Mouse (Mus musculus): ENCODE data around the gene Tuba3a. TPM values are rescaled to one million over a fixed set of nuclear protein-coding genes. Genes with fewer than 3 reads are reported as not detected.
"Not testable (repeated sequence)": the region's sequence is repeated elsewhere in the genome, so short reads cannot be mapped to it uniquely, and the experiment has no call there.

Gene Tuba3a
- polyA plus RNA-seq, 1 experiment from 2014 or later, result 0.10 TPM

GRCm38 (mm10) chr6:125312581-125313355 is 26.9 kb upstream of the Tuba3a start:
- Histone ChIP-seq H3K4me3 (ENCODE audit: low read depth, low read length) (peak overlapping the region; percentile 47), H3K4me1 (ENCODE audit: control insufficient read depth, insufficient read depth, low read length) (peaks cover 25% of the 10 kb centered on the region), H3K4me2 (peak overlapping the region; percentile 78), H3K9me3 (replicated peaks; ENCODE audit: control insufficient read depth, low read length) (no peaks in the 10 kb centered on the region), H3K27me3 (ENCODE audit: control insufficient read depth, insufficient read depth, low read length) (no peaks in the 10 kb centered on the region), H3K9ac (ENCODE audit: low read depth, low read length) (peak overlapping the region; percentile 88), H3K27ac (ENCODE audit: low read depth, low read length) (peak overlapping the region; percentile 32), H3K36me3 (ENCODE audit: control insufficient read depth, insufficient read depth, low read length) (0 out of 2 replicates have a peak, but pooled peaks cover 2% of the 10 kb centered on the region)
- no peak for ATAC-seq (replicated peaks; ENCODE audit: insufficient number of reproducible peaks, low FRiP score, low TSS enrichment)
- 52% methylated on average over 22 of the region's 22 CpGs for WGBS (ENCODE audit: insufficient replicate concordance)

GRCm38 (mm10) chr6:125312171-125312570 is 26.3 kb upstream of the Tuba3a start:
- H3K27me3 ChIP-seq (ENCODE audit: control insufficient read depth, insufficient read depth, low read length), result no peaks in the 10 kb centered on the region
- H3K9ac ChIP-seq (ENCODE audit: low read depth, low read length), result no peak overlapping the region
- H3K9me3 ChIP-seq (replicated peaks; ENCODE audit: control insufficient read depth, low read length), result no peaks in the 10 kb centered on the region
- no peak for ATAC-seq (replicated peaks; ENCODE audit: insufficient number of reproducible peaks, low FRiP score, low TSS enrichment)
- peaks cover 22% of the 10 kb centered on the region for H3K4me1 ChIP-seq (ENCODE audit: control insufficient read depth, insufficient read depth, low read length)
- H3K36me3 ChIP-seq (ENCODE audit: control insufficient read depth, insufficient read depth, low read length), result 0 out of 2 replicates have a peak, but pooled peaks cover 2% of the 10 kb centered on the region
- no peak overlapping the region for H3K27ac ChIP-seq (ENCODE audit: low read depth, low read length)
- peak overlapping the region; percentile 78 for H3K4me2 ChIP-seq
- WGBS (ENCODE audit: insufficient replicate concordance), result 77% methylated on average over 9 of the region's 9 CpGs
- peak overlapping the region; percentile 47 for H3K4me3 ChIP-seq (ENCODE audit: low read depth, low read length)

- ATAC-seq (replicated peaks; ENCODE audit: insufficient number of reproducible peaks, low FRiP score, low TSS enrichment), result no peak
- 29% methylated on average over 5 of the region's 5 CpGs for WGBS (ENCODE audit: insufficient replicate concordance)
- Histone ChIP-seq H3K4me2 (peak overlapping the region; percentile 6), H3K9ac (ENCODE audit: low read depth, low read length) (no peak overlapping the region), H3K4me1 (ENCODE audit: control insufficient read depth, insufficient read depth, low read length) (peaks cover 21% of the 10 kb centered on the region), H3K4me3 (ENCODE audit: low read depth, low read length) (no peak overlapping the region), H3K27ac (ENCODE audit: low read depth, low read length) (no peak overlapping the region), H3K27me3 (ENCODE audit: control insufficient read depth, insufficient read depth, low read length) (no peaks in the 10 kb centered on the region), H3K36me3 (ENCODE audit: control insufficient read depth, insufficient read depth, low read length) (peaks cover 6% of the 10 kb centered on the region), H3K9me3 (replicated peaks; ENCODE audit: control insufficient read depth, low read length) (no peaks in the 10 kb centered on the region)
Observed at GRCm38 (mm10) chr6:125309406-125309805, 23.6 kb upstream of the Tuba3a start.

- Histone ChIP-seq H3K9ac (ENCODE audit: low read depth, low read length) (no peak overlapping the region), H3K4me3 (ENCODE audit: low read depth, low read length) (no peak overlapping the region), H3K27ac (ENCODE audit: low read depth, low read length) (no peak overlapping the region), H3K27me3 (ENCODE audit: control insufficient read depth, insufficient read depth, low read length) (no peaks in the 10 kb centered on the region), H3K4me2 (peak overlapping the region; percentile 6), H3K9me3 (replicated peaks; ENCODE audit: control insufficient read depth, low read length) (no peaks in the 10 kb centered on the region), H3K36me3 (ENCODE audit: control insufficient read depth, insufficient read depth, low read length) (peaks cover 6% of the 10 kb centered on the region), H3K4me1 (ENCODE audit: control insufficient read depth, insufficient read depth, low read length) (peaks cover 17% of the 10 kb centered on the region)
- ATAC-seq (replicated peaks; ENCODE audit: insufficient number of reproducible peaks, low FRiP score, low TSS enrichment), result no peak
- WGBS (ENCODE audit: insufficient replicate concordance), result 15% methylated on average over 13 of the region's 13 CpGs
Observed at GRCm38 (mm10) chr6:125308921-125309320, 23.1 kb upstream of the Tuba3a start.

GRCm38 (mm10) chr6:125307091-125307490 is 21.2 kb upstream of the Tuba3a start:
- H3K36me3 ChIP-seq (ENCODE audit: control insufficient read depth, insufficient read depth, low read length), result peaks cover 6% of the 10 kb centered on the region
- H3K4me2 ChIP-seq, result no peak overlapping the region
- WGBS (ENCODE audit: insufficient replicate concordance), result 78% methylated on average over 5 of the region's 5 CpGs
- H3K9me3 ChIP-seq (replicated peaks; ENCODE audit: control insufficient read depth, low read length), result no peaks in the 10 kb centered on the region
- H3K27me3 ChIP-seq (ENCODE audit: control insufficient read depth, insufficient read depth, low read length), result no peaks in the 10 kb centered on the region
- peaks cover 7% of the 10 kb centered on the region for H3K4me1 ChIP-seq (ENCODE audit: control insufficient read depth, insufficient read depth, low read length)
- no peak overlapping the region for H3K27ac ChIP-seq (ENCODE audit: low read depth, low read length)
- ATAC-seq (replicated peaks; ENCODE audit: insufficient number of reproducible peaks, low FRiP score, low TSS enrichment), result no peak
- no peak overlapping the region for H3K9ac ChIP-seq (ENCODE audit: low read depth, low read length)
- H3K4me3 ChIP-seq (ENCODE audit: low read depth, low read length), result no peak overlapping the region

- H3K36me3 ChIP-seq (ENCODE audit: control insufficient read depth, insufficient read depth, low read length), result peaks cover 4% of the 10 kb centered on the region
- 0 out of 2 replicates have a peak, but pooled peaks cover 4% of the 10 kb centered on the region for H3K4me1 ChIP-seq (ENCODE audit: control insufficient read depth, insufficient read depth, low read length)
- no peak for ATAC-seq (replicated peaks; ENCODE audit: insufficient number of reproducible peaks, low FRiP score, low TSS enrichment)
- no peak overlapping the region for H3K4me3 ChIP-seq (ENCODE audit: low read depth, low read length)
- H3K27ac ChIP-seq (ENCODE audit: low read depth, low read length), result no peak overlapping the region
- no peaks in the 10 kb centered on the region for H3K9me3 ChIP-seq (replicated peaks; ENCODE audit: control insufficient read depth, low read length)
- H3K4me2 ChIP-seq, result no peak overlapping the region
- no peak overlapping the region for H3K9ac ChIP-seq (ENCODE audit: low read depth, low read length)
- no peaks in the 10 kb centered on the region for H3K27me3 ChIP-seq (ENCODE audit: control insufficient read depth, insufficient read depth, low read length)
- 69% methylated on average over 6 of the region's 6 CpGs for WGBS (ENCODE audit: insufficient replicate concordance)
Observed at GRCm38 (mm10) chr6:125305465-125305864, 19.6 kb upstream of the Tuba3a start.

GRCm38 (mm10) chr6:125304408-125304807 is 18.6 kb upstream of the Tuba3a start:
- not testable (repeated sequence) for H3K9ac ChIP-seq (ENCODE audit: low read depth, low read length); H3K27ac ChIP-seq (ENCODE audit: low read depth, low read length); ATAC-seq (replicated peaks; ENCODE audit: insufficient number of reproducible peaks, low FRiP score, low TSS enrichment); H3K4me3 ChIP-seq (ENCODE audit: low read depth, low read length); H3K27me3 ChIP-seq (ENCODE audit: control insufficient read depth, insufficient read depth, low read length); H3K9me3 ChIP-seq (replicated peaks; ENCODE audit: control insufficient read depth, low read length); H3K4me2 ChIP-seq; H3K4me1 ChIP-seq (ENCODE audit: control insufficient read depth, insufficient read depth, low read length); H3K36me3 ChIP-seq (ENCODE audit: control insufficient read depth, insufficient read depth, low read length)
- WGBS (ENCODE audit: insufficient replicate concordance), result 85% methylated on average over 7 of the region's 7 CpGs

GRCm38 (mm10) chr6:125303242-125303641 is 17.4 kb upstream of the Tuba3a start:
- Histone ChIP-seq H3K4me2 (no peak overlapping the region), H3K27me3 (ENCODE audit: control insufficient read depth, insufficient read depth, low read length) (no peaks in the 10 kb centered on the region), H3K4me3 (ENCODE audit: low read depth, low read length) (no peak overlapping the region), H3K9ac (ENCODE audit: low read depth, low read length) (no peak overlapping the region), H3K36me3 (ENCODE audit: control insufficient read depth, insufficient read depth, low read length) (peaks cover 4% of the 10 kb centered on the region), H3K27ac (ENCODE audit: low read depth, low read length) (no peak overlapping the region), H3K9me3 (replicated peaks; ENCODE audit: control insufficient read depth, low read length) (no peaks in the 10 kb centered on the region), H3K4me1 (ENCODE audit: control insufficient read depth, insufficient read depth, low read length) (no peaks in the 10 kb centered on the region)
- ATAC-seq (replicated peaks; ENCODE audit: insufficient number of reproducible peaks, low FRiP score, low TSS enrichment), result no peak
- WGBS (ENCODE audit: insufficient replicate concordance), result 81% methylated on average over 4 of the region's 4 CpGs
